Mouse (Mus musculus) retina, postnatal 1 day (tissue): ENCODE data around the gene Cdx2.

Experiments used
- DNase-seq: peaks from one replicate; pipeline ENCODE4 v3.0.0-alpha.2; 2012

Cdx2 gene

GRCm38 (mm10) chr5:147315432-147316075 is 8.5 kb upstream of the Cdx2 start:
- DNase-seq, result no peak

- peak; percentile 53 for DNase-seq
Observed at GRCm38 (mm10) chr5:147314646-147315431, 7.8 kb upstream of the Cdx2 start.

DNA sequence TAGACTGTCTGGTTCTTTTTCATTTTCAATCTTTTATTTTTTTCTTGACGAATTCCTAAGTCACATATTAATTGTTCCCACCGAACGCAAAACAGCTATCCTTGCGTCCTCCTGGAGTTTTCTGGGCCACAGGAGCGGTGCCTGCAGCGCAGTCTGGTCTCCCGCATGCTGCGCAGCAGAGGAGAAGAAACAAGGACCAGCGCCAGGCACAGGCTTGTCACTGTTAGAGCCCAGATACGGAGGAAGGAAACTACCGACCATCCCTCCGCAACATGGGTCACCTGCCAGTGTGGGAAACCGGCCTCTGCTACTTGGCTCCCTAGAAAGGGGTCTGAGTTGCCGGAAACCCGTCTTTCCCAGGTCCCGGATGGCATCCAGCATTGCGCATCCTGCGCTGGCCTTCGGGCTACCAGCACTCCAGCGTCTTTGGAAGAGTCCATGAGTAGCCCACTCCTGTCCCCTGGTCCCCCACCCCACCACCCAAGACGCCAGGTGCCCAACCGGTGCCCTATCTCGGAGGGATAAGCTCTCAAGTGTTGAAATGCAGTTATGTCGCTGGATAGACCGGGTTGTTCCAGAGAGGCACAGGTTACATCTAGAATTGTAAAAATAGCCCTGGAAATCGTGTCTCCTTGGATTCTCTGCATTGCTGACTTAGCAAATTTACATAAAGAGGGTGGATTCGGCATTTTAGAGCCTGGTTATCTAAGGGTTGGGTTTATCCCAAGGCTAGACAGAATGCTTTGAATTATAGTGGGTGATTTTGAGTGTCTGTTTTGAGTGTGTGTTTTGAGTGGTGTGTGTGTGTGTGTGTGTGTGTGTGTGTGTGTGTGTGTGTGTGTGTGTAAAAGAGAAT is 6.0 kb upstream of the Cdx2 start:
- DNase-seq, result no peak

DNA sequence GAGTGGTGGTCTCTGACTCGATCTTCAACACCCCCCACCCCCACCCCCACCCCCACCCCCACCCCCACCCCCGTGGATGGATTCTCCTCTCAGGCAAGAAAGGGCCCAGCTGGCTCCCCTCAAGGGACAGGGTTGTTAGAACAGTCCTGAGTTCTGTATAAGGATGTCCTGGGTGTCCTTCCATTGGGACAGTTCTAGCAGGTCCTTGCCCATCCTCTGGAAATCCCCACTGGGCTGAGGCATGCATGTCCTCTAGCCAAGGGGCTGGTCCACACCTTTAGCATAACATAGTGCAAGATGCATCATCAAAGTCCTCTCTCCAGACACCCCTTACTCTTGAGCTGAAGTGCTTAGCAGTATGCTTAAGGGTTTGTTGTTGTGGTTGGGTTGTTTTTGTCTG is 2.7 kb upstream of the Cdx2 start:
- DNase-seq, result no peak

DNA sequence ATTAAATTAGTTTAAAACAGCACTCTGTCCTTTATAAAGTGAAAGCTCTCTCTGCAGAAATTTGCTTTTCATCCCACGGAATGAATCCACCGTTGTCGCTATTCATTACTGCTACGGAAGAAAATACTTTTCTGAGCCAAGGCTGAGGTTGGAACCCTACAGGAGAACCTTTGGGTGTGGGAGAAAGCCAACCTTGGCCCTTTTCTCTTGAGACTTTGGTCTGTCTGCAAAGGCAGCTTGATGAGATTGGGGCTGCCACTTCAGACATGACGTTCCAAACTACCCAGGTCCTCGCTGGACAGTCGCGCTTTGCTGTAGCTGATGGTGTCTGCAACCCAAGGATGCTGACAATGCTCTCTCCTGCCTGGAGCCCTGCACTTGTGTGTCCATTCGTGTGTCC is 1.4 kb upstream of the Cdx2 start:
- DNase-seq, result no peak

DNA sequence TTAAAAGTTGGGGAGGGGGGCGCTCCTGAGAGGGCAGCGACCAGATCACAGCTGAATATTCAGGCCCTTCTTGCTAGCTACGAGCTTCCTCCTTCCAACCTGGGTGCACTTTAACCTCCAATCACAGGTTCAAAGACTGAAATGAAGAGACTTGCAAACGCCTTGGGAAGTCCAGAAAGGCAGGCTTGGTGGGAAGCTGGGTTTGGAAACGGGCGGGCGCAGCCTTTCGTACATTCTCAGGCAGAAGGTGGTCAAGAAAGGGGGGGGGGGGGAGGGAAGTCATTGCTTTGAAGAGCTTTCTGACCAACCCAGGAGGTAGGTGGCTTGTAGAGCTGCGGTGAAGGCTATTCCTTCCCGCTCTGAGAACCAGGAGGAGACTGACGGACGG is 322 bp upstream of the Cdx2 start:
- DNase-seq, result no peak

DNA sequence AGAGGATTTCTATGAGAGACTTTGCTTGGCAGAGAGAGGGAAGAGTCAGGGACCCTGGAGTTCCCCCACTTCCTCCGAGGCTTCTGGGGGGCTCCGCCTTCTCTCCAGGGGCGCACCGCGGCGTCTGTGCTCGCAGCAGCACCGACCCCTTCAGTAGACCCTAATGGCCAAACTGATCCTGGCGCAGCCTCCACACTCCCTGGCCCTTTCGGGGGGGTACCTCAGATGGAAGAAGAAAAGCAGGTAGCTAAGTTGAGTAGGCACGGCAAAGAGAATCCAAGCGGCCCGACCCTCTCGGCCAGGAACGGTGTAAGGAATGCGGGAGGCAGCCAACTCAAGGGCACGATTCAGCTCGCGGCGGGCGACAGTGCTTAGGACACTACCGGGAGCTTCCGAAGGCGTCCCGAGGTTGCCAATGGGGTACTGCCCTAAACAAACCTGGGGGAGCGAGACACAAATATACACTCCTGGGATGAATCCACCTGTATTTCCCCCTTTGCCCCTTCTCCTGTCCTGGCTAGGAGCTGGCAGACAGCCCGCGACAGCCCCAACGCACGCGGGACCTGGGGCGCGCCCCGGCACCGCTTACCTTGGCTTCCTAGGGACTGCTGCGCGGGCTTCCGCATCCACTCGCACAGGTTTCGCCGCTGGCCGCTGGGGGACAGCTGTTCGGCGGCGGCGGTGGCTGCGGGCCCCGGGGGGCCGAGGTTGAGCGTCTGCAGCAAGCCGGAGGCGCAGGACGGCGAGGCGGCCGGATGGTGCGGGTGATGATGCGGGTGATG is 1.0 kb downstream of the Cdx2 start:
- no peak for DNase-seq

- DNase-seq, result no peak
Observed at GRCm38 (mm10) chr5:147305166-147305565, 1.9 kb downstream of the Cdx2 start.

GRCm38 (mm10) chr5:147304276-147305155 is 2.6 kb downstream of the Cdx2 start:
- DNase-seq, result no peak

- no peak for DNase-seq
Observed at GRCm38 (mm10) chr5:147302746-147303400, 4.2 kb downstream of the Cdx2 start.

DNA sequence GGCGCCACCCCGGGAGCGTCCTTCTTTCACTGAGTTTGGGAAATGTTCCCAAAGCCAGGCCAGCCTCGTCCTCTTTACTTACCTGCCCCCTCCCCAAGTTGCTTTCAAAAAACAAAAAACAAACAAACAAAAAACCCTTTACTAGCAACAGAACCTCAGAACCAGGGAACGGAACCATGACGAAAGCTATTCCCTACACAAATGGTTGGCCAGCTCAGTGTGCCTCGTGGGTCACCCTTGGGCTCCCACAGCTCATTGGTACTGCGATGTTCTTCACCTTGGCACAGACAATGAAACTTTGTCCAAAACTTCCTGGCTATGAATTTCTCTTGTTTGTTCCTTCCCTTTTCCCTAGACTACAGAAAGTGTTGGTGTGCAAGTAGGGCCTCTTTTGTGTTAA is 4.9 kb downstream of the Cdx2 start:
- DNase-seq, result no peak

GRCm38 (mm10) chr5:147301781-147302070 is 5.3 kb downstream of the Cdx2 start:
- peak; percentile 34 for DNase-seq

DNA sequence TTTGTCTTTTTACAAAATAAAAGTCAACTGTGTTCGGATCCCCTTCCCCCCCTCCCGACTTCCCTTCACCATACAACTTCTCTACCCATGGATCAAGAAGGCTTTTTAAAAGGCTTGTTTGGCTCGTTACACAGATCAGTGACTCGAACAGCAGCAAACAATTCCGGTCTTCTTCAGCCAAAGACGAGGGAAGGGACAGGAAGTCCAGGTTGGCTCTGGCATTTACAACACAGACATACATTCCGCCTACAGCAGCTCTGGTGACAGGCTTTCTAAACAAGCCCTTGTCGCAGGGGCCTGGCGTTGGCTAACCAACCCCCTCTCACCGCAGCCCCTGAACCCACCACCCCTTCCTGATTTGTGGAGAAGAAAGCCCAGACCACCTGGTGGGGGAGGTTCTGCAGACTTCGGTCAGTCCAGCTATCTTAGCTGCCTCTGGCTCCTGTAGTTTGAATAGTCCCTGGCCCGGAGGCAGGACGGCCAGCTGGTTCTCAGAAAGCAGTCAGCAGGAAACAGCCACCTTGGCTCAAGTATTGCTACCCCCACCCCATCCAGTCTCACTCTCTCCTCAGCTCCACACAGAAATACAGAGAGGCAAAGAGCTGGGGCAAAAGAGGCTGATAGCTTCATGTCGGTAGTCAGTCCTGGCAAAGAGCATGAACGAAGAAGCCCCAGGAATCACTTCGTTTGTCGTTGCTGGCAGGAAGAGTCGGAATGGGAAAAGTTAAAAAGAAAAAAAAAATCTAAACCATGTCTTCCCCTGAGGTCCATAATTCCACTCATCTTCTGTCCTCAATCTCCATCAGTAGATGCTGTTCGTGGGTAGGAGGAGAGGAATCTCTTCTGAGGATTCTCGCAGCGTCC is 5.9 kb downstream of the Cdx2 start:
- DNase-seq, result no peak

- DNase-seq, result no peak
Observed at GRCm38 (mm10) chr5:147300001-147300363, 7.1 kb downstream of the Cdx2 start.

DNA sequence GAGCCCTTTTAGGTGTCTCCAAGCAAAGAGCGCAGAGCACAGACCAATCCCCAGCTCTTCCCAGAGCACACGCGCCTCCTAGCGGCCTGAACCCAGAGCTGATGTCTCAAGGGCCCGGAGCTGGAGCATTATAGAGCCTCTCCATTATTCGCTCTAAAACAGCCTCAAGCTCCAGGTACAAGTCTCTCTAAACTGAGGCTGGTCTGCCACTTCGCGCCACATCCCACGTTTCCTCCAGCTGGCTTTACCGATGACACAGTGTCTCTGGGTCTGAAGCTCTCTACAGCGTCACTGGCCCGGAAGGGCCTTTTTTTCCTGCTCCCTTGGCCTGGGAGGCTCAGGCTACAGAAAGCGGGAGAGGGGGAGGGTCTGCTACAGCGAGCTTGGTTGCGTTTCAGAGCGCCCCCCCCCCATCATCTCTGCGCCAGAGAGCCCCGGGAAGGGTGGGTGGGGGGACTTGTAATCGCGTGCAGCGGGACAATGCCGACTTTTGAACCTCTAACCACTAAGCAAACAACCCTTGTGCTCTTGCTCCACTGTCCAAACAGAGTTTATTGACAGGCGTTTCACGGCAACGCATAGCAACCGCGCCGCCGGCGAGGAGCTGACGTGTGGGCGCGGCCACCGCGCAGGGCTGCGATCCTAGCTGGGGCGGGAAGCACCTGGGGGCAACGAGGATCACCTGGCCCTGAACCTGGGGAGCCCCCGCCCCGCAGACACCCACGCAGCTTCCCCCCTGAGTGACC is 7.6 kb downstream of the Cdx2 start:
- peak; percentile 83 for DNase-seq

DNA sequence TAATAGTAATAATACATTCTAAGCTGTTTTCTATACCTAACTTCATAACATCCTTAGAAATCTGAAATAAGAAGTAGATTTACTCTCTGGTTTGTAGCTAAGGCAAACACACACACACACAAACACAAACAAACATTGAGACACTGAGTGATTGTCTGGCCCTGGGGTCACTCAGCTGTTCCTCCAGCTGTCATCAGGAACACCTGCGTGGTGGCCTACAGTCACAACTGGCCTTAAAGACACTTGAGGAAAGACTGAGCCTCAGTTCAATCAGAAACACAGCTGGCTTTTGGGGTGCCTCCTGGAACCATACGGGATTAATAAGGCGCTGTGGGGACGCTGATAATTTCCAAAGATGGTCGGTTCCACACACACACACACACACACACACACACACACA is 9.8 kb downstream of the Cdx2 start:
- no peak for DNase-seq

- no peak for DNase-seq
Observed at GRCm38 (mm10) chr5:147294121-147294520, 12.9 kb downstream of the Cdx2 start.

DNA sequence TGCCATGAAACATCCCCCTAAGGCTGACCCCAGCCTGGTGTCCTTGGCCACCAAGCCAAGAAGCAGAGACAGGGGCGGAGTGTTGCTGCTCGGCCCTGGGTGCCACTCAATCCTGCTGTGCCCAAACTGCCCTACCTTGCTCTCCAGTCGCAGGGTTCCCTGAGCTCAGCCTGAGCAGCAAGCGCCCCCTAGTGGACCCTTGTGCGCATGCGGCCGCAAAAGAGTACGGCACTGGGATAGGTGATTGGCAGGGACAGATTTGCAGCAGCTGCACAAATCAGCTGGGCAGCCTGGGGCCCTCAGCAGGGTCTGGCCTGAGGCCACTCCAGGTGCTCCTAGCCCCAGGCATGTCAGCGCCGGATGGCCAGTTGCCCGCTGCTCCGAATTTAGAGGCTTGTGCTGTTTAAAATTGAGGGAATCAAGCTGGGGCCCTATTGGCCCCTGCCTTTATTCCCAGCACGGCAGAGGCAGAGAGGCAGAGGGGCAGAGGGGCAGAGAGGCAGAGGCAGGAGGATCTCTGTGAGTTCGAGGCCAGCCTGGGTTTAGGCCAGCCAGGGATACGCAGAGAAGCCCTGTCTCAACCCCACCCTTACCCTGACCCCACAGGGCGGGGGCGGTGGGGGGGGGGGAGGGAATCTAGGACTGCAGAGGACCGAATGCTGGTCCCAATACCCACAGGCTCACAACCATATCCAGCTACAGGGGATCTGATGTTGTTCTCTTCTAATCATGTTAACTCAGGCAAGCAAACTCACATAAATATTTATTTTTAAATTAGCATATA is 13.8 kb downstream of the Cdx2 start:
- peak; percentile 89 for DNase-seq

- no peak for DNase-seq
Observed at GRCm38 (mm10) chr5:147292506-147293120, 14.5 kb downstream of the Cdx2 start.
